Mouse (Mus musculus): Measurements from ENCODE around the gene Pja2.

DNA sequence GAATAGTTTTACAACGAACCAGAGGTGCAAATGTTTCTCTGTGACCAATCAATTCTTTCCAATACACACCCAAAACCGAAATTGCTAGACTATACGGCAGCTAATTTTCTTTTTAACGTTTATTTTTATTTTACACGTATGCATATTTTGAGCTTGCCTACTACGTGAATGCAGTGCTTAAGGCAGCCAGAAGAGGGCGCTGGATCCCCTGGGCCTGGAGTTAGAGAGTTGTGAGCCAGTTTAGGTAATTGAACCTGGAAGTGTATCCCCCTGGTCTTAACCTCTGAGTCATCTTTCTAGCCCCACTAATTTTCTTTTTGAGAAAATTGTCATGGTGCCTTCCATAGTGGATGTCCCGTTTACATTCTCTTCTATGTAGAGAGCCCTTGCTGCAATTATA, 100.5 kb downstream of the Pja2 start:
- TF ChIP-seq EP300 (IDR thresholded peaks at IDR 0.05; ENCODE audit: low read depth) = no peak
- peak; percentile 58 for TF ChIP-seq CTCF (IDR thresholded peaks at IDR 0.05; ENCODE audit: low read depth)
